Mouse (Mus musculus) C2C12 (cell line): ENCODE results near the gene Tcp10a. TPM values are rescaled to one million over a fixed set of nuclear protein-coding genes. Genes with fewer than 3 reads are reported as not detected.
"Not testable (repeated sequence)": the region's sequence is repeated elsewhere in the genome, so short reads cannot be mapped to it uniquely, and the experiment has no call there.

ENCODE experiments used
- H3K27me3 ChIP-seq: one replicate; pipeline ENCODE4 v1.6.1; 2011; ENCODE audit not compliant: control insufficient read depth, insufficient read depth, insufficient read length
- H3K36me3 ChIP-seq: one replicate; pipeline ENCODE4 v1.6.1; 2011; ENCODE audit not compliant: control insufficient read depth, insufficient read depth
- H3K4me3 ChIP-seq: one replicate; pipeline ENCODE4 v1.5.1; 2011; ENCODE audit warnings: mild to moderate bottlenecking, control low read depth; ENCODE audit not compliant: poor library complexity, insufficient read depth, severe bottlenecking
- H3K79me2 ChIP-seq: one replicate; pipeline ENCODE4 v1.6.1; 2011; ENCODE audit not compliant: control insufficient read depth, insufficient read depth
- H3K79me3 ChIP-seq: one replicate; pipeline ENCODE4 v1.6.1; 2011; ENCODE audit warnings: low read depth, control low read depth
- H3ac ChIP-seq: one replicate; pipeline ENCODE3; 2011; ENCODE audit warnings: low read depth; ENCODE audit not compliant: control insufficient read depth, insufficient read length
- polyA plus RNA-seq: library from polyadenylated mRNA; unstranded; fragments of >200 nt; fragmentation: generic; extraction: Trizol; gene quantifications from one replicate; pipeline ENCODE4 v1.2.1, GENCODE M21; 2012; ENCODE audit warnings: missing spikeins

The Tcp10a gene
- polyA plus RNA-seq, 1 experiment = not detected

GRCm38 (mm10) chr17:7360749-7361465, 36.5 kb downstream of the Tcp10a start:
- H3K36me3 ChIP-seq, H3K27me3 ChIP-seq, H3ac ChIP-seq, H3K4me3 ChIP-seq, H3K79me2 ChIP-seq, H3K79me3 ChIP-seq: not testable (repeated sequence)

DNA sequence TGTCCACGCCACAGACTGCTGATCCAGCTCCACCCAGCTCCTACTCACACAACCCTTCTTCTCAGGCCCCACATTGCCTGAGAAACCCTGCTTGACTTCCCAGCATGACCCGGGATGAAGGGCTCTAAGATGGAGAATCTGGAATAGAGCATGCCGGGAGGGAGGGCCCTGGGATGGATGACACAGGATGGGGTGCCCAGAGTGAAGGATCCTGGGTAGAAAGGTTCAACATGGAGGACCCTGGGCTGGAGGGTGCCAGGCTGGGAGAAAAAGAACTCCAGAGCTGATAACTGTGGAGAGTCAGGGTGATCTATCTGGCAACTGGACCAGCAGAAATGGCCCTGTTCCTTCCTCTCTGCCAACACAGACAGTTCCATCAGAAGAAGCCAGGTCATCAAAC, 41.2 kb downstream of the Tcp10a start:
- H3K4me3 ChIP-seq, H3K79me3 ChIP-seq, H3K27me3 ChIP-seq, H3K36me3 ChIP-seq, H3ac ChIP-seq, H3K79me2 ChIP-seq: not testable (repeated sequence)

- not testable (repeated sequence) for H3K36me3 ChIP-seq, H3K4me3 ChIP-seq, H3K27me3 ChIP-seq, H3K79me3 ChIP-seq, H3ac ChIP-seq, H3K79me2 ChIP-seq
Measured at GRCm38 (mm10) chr17:7366265-7366664, 41.8 kb downstream of the Tcp10a start.

DNA sequence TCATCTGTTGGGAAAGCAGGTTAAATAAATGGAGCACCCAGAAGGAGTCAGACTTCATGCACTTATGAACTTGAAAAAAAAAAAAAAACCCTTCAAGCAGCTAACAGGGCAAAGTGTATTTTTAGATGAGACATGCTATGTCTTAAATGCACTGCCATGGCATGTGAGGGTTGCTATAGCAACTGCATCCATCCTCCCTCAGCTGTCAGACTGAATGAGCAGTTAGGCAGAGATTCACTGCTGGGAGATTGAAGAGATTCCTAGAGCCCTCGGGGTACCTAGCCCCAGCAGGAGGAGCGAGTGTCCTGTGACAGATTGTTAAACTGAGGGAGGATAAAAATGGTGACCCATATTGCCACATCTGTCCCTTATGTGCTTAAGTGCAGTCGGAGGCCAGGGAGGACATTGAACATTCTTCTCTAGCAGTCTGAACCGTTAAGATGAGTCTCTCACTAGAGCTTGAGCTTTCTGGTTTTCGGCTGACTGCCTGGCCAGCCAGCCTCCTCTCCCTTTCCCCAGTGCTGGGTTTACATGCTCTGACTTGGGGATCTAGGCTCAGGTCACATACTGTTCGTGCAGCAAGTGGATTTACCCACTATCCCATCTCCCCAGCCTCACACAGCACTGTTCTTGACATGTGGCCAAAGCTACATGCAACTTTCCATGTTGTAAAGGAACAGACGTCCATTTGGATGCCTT, 42.4 kb downstream of the Tcp10a start:
- not testable (repeated sequence) for H3K27me3 ChIP-seq, H3K4me3 ChIP-seq, H3K36me3 ChIP-seq

DNA sequence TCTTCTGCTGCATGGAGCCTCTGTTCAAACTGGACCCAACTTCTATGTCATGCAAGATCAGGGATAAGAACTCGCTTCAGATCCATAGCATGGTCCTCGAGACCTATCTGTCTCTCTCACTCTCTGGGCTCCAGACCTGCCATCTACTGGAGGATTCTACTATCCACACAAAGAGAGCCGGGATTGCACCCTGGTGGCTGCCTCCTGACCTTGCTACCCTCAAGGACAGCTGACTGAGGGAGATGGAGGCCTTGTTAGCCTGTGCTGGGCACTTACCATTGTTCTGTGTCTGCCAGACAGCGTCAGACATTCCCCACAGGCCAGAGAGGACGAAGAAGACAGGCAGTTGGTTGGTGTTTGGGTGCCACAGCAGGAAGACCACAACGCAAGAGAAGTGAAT, 45.0 kb downstream of the Tcp10a start:
- H3K4me3 ChIP-seq, H3K27me3 ChIP-seq, H3K79me3 ChIP-seq: not testable (repeated sequence)

More for the DNA sequence above, 42.4 kb downstream of the Tcp10a start:
- H3K79me3 ChIP-seq, H3ac ChIP-seq, H3K79me2 ChIP-seq: not testable (repeated sequence)

DNA sequence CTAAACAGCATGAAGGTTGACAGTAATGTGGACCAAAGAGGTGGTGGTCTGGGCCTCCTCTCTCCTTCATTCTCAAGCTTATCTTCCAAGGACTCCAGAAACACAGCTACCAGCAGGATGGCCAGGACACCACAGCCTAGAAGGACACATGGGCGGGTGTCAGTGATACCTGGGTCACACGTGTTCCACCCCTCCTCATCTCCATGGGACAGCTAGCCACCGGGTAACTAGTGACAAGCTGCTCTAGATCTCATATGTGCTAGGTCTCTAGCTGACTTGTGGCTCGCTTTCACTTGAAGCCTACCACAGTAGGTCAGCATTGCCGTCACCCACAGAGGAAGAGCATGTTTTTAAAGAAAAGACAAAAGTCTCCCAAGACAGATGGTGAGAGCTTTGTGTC, 47.4 kb downstream of the Tcp10a start, which contains the start of gene Gm49630:
Gene Gm49630 (minus strand): TSS at position 101 of the 400 bp plus-strand sequence.
- H3K4me3 ChIP-seq, H3K36me3 ChIP-seq, H3K79me2 ChIP-seq, H3K27me3 ChIP-seq, H3K79me3 ChIP-seq, H3ac ChIP-seq: not testable (repeated sequence)

More for the DNA sequence above, 45.0 kb downstream of the Tcp10a start:
- not testable (repeated sequence) for H3ac ChIP-seq, H3K36me3 ChIP-seq, H3K79me2 ChIP-seq

DNA sequence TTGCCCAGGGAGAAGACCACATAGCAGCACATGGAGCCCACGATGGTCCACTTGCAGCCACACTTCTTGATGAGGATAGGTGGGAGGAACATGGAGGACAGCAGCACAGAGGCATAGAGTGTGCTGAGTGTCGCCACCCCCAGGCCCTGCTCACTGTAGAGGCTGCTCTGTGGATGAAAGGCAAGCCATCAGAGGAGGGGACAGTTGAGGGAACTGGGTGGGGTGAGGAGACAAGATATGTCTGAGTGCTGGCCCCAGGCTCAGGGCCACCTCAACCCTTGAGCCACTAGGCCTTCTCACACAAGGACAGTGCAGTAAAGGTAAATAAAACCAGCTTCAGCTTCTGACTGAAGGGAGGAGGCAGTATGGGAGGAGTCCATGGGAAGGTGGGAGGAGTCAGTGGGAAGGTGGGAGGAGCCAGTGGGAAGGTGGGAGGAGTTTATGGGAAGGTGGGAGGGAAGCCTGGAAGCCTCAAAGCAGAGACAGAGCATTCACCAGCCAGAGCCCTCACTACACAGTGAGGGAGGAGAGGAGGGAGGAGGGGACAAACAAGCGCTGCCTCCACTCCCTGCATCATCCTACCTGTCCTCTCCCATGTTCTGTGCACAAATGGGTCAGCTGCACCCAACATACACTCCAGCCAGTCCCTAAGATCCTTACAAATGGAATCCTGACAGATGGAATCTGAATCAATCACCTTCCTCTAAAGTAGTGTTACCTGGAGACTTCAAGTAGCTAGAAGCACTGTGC, 52.7 kb downstream of the Tcp10a start:
- not testable (repeated sequence) for H3K79me2 ChIP-seq, H3K36me3 ChIP-seq, H3K27me3 ChIP-seq, H3K4me3 ChIP-seq, H3ac ChIP-seq, H3K79me3 ChIP-seq

- H3K36me3 ChIP-seq, H3ac ChIP-seq, H3K79me3 ChIP-seq, H3K79me2 ChIP-seq, H3K27me3 ChIP-seq, H3K4me3 ChIP-seq: not testable (repeated sequence)
Measured at GRCm38 (mm10) chr17:7377907-7378306, 53.5 kb downstream of the Tcp10a start.

DNA sequence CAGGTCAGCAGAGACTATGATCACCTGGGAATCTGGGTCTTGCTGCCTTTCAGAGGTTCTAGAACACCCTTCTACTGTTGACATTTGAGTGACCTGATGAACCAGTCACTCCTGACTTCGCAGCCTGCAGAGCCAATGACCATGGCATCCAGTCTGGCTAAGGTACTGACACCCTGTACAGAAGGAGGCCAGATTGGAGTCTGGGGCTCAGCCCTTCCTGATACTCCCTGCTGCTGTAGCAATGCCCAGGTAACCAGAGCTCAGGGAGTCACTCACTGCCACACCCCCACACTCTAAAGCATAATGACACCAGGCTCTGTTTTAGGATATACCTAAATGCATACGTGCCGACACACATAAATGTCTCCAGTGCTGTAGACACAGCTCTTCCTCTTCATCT, 58.3 kb downstream of the Tcp10a start:
- not testable (repeated sequence) for H3K79me3 ChIP-seq, H3K36me3 ChIP-seq, H3K4me3 ChIP-seq, H3ac ChIP-seq, H3K79me2 ChIP-seq, H3K27me3 ChIP-seq

GRCm38 (mm10) chr17:7383167-7384143, 59.0 kb downstream of the Tcp10a start:
- not testable (repeated sequence) for H3K36me3 ChIP-seq, H3K4me3 ChIP-seq, H3K79me2 ChIP-seq, H3K27me3 ChIP-seq, H3K79me3 ChIP-seq, H3ac ChIP-seq

DNA sequence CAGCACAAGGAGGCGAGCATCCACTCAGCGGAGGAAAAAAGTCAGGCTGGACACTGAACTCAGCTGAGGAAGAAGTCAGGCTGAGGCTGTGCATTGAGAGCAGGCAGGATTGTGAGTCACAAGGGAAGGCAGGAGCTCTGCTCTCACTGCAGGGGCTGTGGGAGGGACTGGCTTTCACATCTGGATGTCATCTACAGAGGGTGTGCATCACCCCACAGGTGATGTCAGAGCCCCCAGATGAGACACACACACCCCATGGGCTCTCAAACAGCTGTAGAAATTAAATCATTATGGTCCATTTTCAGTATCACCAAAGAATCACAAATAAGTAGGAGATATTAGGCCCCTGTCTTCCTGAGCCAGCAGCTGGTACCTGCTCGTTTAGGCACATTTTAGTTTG, 60.9 kb downstream of the Tcp10a start, which contains the start of gene Unc93a2:
Gene Unc93a2 (minus strand): TSS at position 101 of the 400 bp plus-strand sequence.
- H3K4me3 ChIP-seq, H3ac ChIP-seq, H3K79me2 ChIP-seq, H3K79me3 ChIP-seq, H3K36me3 ChIP-seq, H3K27me3 ChIP-seq: not testable (repeated sequence)
